Mouse (Mus musculus) bone marrow macrophage, adult 2 months (primary cell): ENCODE data around the gene Itpr1.
A peak's percentile ranks its signal among the peaks of the same experiment; 100 is the strongest.

Experiments
- CTCF ChIP-seq: IDR thresholded peaks from 2 replicates; pipeline ENCODE4 v1.5.1; 2012; ENCODE audit warnings: low read depth, mild to moderate bottlenecking, low read length, moderate library complexity
- POLR2A ChIP-seq: IDR thresholded peaks from 2 replicates; pipeline ENCODE4 v1.6.1; 2012; ENCODE audit warnings: mild to moderate bottlenecking, low read depth, low read length, borderline replicate concordance

- TF ChIP-seq POLR2A (no peak), CTCF (0 out of 2 replicates have a peak, but pooled peaks have one; percentile 25)
These were observed 154.5 kb downstream of the Itpr1 start for GRCm38 (mm10) chr6:108367412-108367811.
